24 mouse cellular contexts compared by ENCODE assay signal in the genomic region with DNA sequence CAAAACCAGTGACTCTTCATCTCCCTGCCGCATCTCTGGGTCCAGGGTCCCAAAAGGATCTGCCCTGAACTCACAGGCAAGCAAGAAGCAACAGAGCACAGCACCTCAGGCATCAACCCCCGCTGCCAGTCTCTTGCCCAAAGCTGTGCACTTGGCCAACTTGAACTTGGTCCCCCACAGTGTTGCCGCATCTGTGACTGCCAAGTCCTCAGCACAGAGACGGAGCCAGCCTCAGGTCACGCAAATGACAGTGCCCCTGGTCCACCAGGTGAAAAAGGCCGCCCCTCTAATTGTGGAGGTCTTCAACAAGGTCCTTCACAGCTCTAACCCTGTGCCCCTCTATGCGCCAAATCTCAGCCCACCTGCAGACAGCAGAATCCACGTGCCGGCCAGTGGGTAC. TPM values are rescaled to one million over a fixed set of nuclear protein-coding genes. Genes with fewer than 3 reads are reported as not detected.
DNase-seq lines count a peak whose midpoint lies in the region; ATAC-seq and TF ChIP-seq lines count a peak whose summit lies in the region.
"Had no signal": no experiment of that assay in that cellular context is flagged by ENCODE, and none has a peak within 500 bp of the region (broad histone marks: within the 10 kb centered on the region; RNA-seq: fewer than 3 reads in every experiment).

No protein-coding gene starts in this region.

- no peaks in the 10 kb centered on the region for H3K9me3 ChIP-seq in liver, embryonic 11.5 days (ENCODE audit: control insufficient read depth, low read length)
- H3K9me3 ChIP-seq: hindbrain, embryonic 12.5 days; limb, embryonic 13.5 days; lung, embryonic 15.5 days; megakaryocyte, embryonic 14.5 days; midbrain, embryonic 13.5 days; neural tube, embryonic 12.5 days had no signal

- no peak for TF ChIP-seq CTCF in liver, adult 2 months (IDR thresholded peaks at IDR 0.05; ENCODE audit: low read depth, low read length)
- no peak for TF ChIP-seq CTCF in lung, adult 2 months (IDR thresholded peaks at IDR 0.05; ENCODE audit: insufficient read depth, low read length)

- peaks cover 41% of the 10 kb centered on the region for H3K36me3 ChIP-seq in liver, adult 2 months (ENCODE audit: control insufficient read depth, insufficient read depth, low read length)
- H3K36me3 ChIP-seq in liver, embryonic 11.5 days (ENCODE audit: control insufficient read depth, insufficient read depth, low read length), result peaks cover 55% of the 10 kb centered on the region

- 59% methylated on average over 9 of the region's 9 CpGs for WGBS in liver, adult 2 months
- 93% methylated on average over 9 of the region's 9 CpGs for WGBS in liver, embryonic 11.5 days
- 97% methylated on average over 9 of the region's 9 CpGs for WGBS in lung, adult 2 months

- no peak for TF ChIP-seq POLR2A in liver, adult 2 months (IDR thresholded peaks at IDR 0.05; ENCODE audit: extremely low read depth, insufficient read depth, low read length)
- TF ChIP-seq POLR2A in lung, adult 2 months (IDR thresholded peaks at IDR 0.05; ENCODE audit: borderline replicate concordance, extremely low read depth, low read depth, low read length), result no peak

- peaks cover 10% of the 10 kb centered on the region; the same call in 1 of the 2 replicates for H3K79me2 ChIP-seq in liver, adult 2 months (ENCODE audit: control insufficient read depth, insufficient read depth, low read length)

- no peak overlapping the region for H3K27ac ChIP-seq in liver, adult 2 months (replicated peaks; ENCODE audit: insufficient read depth, low read depth, low read length)
- H3K27ac ChIP-seq in liver, embryonic 11.5 days (ENCODE audit: low read depth, low read length), result no peak overlapping the region
- H3K27ac ChIP-seq: heart, adult 2 months; hindbrain, embryonic 12.5 days; limb, embryonic 13.5 days; liver, embryonic 14.5 days; lung, embryonic 15.5 days; midbrain, embryonic 13.5 days; neural tube, embryonic 12.5 days; stomach, postnatal 0 days had no signal

- ATAC-seq in liver, embryonic 11.5 days (replicated peaks; ENCODE audit: low FRiP score), result no peak
- ATAC-seq: midbrain, embryonic 13.5 days had no signal

- no peak overlapping the region for H3K4me2 ChIP-seq in liver, embryonic 11.5 days
- H3K4me2 ChIP-seq: hindbrain, embryonic 12.5 days; limb, embryonic 13.5 days; lung, embryonic 15.5 days; midbrain, embryonic 13.5 days; neural tube, embryonic 12.5 days had no signal

- no peaks in the 10 kb centered on the region for H3K27me3 ChIP-seq in liver, adult 2 months (ENCODE audit: control insufficient read depth, insufficient read depth, low read length)
- H3K27me3 ChIP-seq in liver, embryonic 11.5 days (replicated peaks; ENCODE audit: control insufficient read depth, insufficient read depth, low read length), result no peaks in the 10 kb centered on the region
- H3K27me3 ChIP-seq: hindbrain, embryonic 12.5 days; limb, embryonic 13.5 days; lung, embryonic 15.5 days; megakaryocyte, embryonic 14.5 days; midbrain, embryonic 13.5 days; neural tube, embryonic 12.5 days had no signal

- H3K4me3 ChIP-seq in liver, adult 2 months (ENCODE audit: insufficient read depth, low read depth, low read length), result no peak overlapping the region
- H3K4me3 ChIP-seq in liver, embryonic 11.5 days (ENCODE audit: low read depth, low read length), result no peak overlapping the region
- no peak overlapping the region for H3K4me3 ChIP-seq in lung, adult 2 months (replicated peaks; ENCODE audit: extremely low read depth, low read depth, low read length)
- H3K4me3 ChIP-seq: heart, adult 2 months; hindbrain, embryonic 12.5 days; limb, embryonic 13.5 days; lung, embryonic 15.5 days; megakaryocyte, embryonic 14.5 days; midbrain, embryonic 13.5 days; neural tube, embryonic 12.5 days had no signal

- peaks cover 24% of the 10 kb centered on the region for H3K4me1 ChIP-seq in liver, adult 2 months (ENCODE audit: control insufficient read depth, insufficient read depth, low read length)
- H3K4me1 ChIP-seq in liver, embryonic 11.5 days (replicated peaks; ENCODE audit: control insufficient read depth, insufficient read depth, low read length), result peaks cover 12% of the 10 kb centered on the region
- no peaks in the 10 kb centered on the region for H3K4me1 ChIP-seq in lung, adult 2 months (ENCODE audit: control insufficient read depth, insufficient read depth, low read length)
- H3K4me1 ChIP-seq: hindbrain, embryonic 12.5 days; limb, embryonic 13.5 days; lung, embryonic 15.5 days; midbrain, embryonic 13.5 days; neural tube, embryonic 12.5 days had no signal

- peak; percentile 68 for DNase-seq in liver, adult 2 months (ENCODE audit: extremely low read depth, low read depth, low spot score)
- no peak for DNase-seq in liver, embryonic 11.5 days (ENCODE audit: low spot score)
- DNase-seq in cerebellum, adult 18-20 months, result peak; percentile 57 to 66
- DNase-seq in cerebellum, postnatal 14 days, result peak; percentile 38 to 56
- no peak for DNase-seq in lung, adult 2 months
- DNase-seq in gastrocnemius, adult 18-20 months (ENCODE audit: low spot score), result no peak
- no peak for DNase-seq in heart, adult 8-10 months (ENCODE audit: low spot score)
- DNase-seq: adrenal gland, postnatal 36 days; gastrocnemius, postnatal 36 days; heart, adult 2 months; kidney, adult 11 months; kidney, postnatal 10 days; lung, postnatal 36 days; right cerebral cortex, postnatal 14 days; thymus, adult 2 months had no signal

- H3K9ac ChIP-seq in liver, adult 2 months (ENCODE audit: low read depth, low read length), result no peak overlapping the region
- no peak overlapping the region for H3K9ac ChIP-seq in liver, embryonic 11.5 days (ENCODE audit: low read depth, low read length)
- H3K9ac ChIP-seq: hindbrain, embryonic 12.5 days; limb, embryonic 13.5 days; liver, embryonic 14.5 days; lung, embryonic 15.5 days; midbrain, embryonic 13.5 days; neural tube, embryonic 12.5 days had no signal

RNA-seq across cellular contexts. Expression of a gene that starts 31.2 kb away (rescaled TPM):
- 6.7 and 9.9 TPM in 2 replicates for total RNA-seq in liver, adult 2 months (2014; rRNA removed)
- 6.8 and 11.3 TPM in 2 replicates for polyA plus RNA-seq in liver, adult 2 months (2012; rRNA removed)
- polyA plus RNA-seq in liver, embryonic 11.5 days (2014; fragmentation: Nextera tagmentation; extraction: Ambion mirVana), result 20.9 and 26.2 TPM in 2 replicates
- 16.4 and 20.1 TPM in 2 replicates for polyA plus RNA-seq in lung, adult 2 months (2012; rRNA removed)
- total RNA-seq in gastrocnemius, adult 18-20 months (2021), result 10 to 100 TPM; 15.2 to 15.5 TPM
- 10 to 100 TPM; 13.5 to 18.1 (median 16.3) TPM for total RNA-seq in heart, adult 8-10 months (2022)

RNA-seq across cellular contexts. Expression of a gene that starts 32.7 kb away (rescaled TPM):
- 0.09 TPM in 1 of 2 replicates, not detected in the other for total RNA-seq in liver, adult 2 months (2014; rRNA removed)
- polyA plus RNA-seq in liver, adult 2 months (2012; rRNA removed), result 0.01 TPM in 1 of 2 replicates, not detected in the other
- polyA plus RNA-seq in liver, embryonic 11.5 days (2014; fragmentation: Nextera tagmentation; extraction: Ambion mirVana), result 0.16 and 0.33 TPM in 2 replicates
- polyA plus RNA-seq in lung, adult 2 months (2012; rRNA removed), result 0.55 and 2.2 TPM in 2 replicates
- 100 to 1,000 TPM; 286 to 347 TPM for total RNA-seq in gastrocnemius, adult 18-20 months (2021)
- total RNA-seq in heart, adult 8-10 months (2022), result 100 to 1,000 TPM; 138 to 167 (median 145) TPM
- polyA plus RNA-seq: forebrain, embryonic 11.5 days had no signal

Comparison
In these comparisons a context has a peak if more than half of its experiments do, and no peak if none do; other contexts are left out.
1. DNase-seq: peak in liver, adult 2 months (single experiment), cerebellum, adult 18-20 months (2 of 2) and cerebellum, postnatal 14 days (2 of 2); none in liver, embryonic 11.5 days (single experiment), lung, adult 2 months (single experiment), gastrocnemius, adult 18-20 months (single experiment) and heart, adult 8-10 months (single experiment).
2. RNA of a gene that starts 32.7 kb away (total RNA-seq): 286 to 347 TPM in gastrocnemius, adult 18-20 months and 138 to 167 TPM in heart, adult 8-10 months; 0.09 TPM in liver, adult 2 months; every median in the first group is over 100 times any median in the second.